8 mouse cellular contexts compared by ENCODE assay signal in the genomic region with DNA sequence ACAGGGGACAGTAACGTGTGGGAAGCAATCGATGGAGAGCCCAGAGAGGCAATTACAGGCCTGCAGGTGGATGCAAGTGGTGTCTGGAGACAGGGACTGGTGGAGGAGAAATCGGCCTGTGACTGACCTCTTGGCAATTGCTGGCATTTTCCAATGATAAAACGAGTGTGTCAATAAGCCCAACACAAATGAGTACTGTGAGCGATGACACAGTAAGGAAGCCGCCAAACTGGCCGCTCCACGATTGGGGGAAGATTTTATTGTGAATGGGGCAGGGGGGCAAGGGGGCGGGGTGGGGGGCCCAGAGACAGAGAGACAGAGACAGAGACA. TPM values are rescaled to one million over a fixed set of nuclear protein-coding genes. Genes with fewer than 3 reads are reported as not detected.
DNase-seq lines count a peak whose midpoint lies in the region; ATAC-seq and TF ChIP-seq lines count a peak whose summit lies in the region.

No protein-coding gene starts in this region.

- DNase-seq in kidney, postnatal 0 days (ENCODE audit: low spot score) = no peak
- DNase-seq in kidney, adult 11 months = no peak
- no peak for DNase-seq in limb, embryonic 11.5 days (ENCODE audit: low spot score)
- DNase-seq in kidney, adult 18-20 months = no peak
- DNase-seq in spleen, adult 12 weeks (ENCODE audit: low spot score) = no peak

- no peak for TF ChIP-seq CTCF in kidney, postnatal 0 days (IDR thresholded peaks at IDR 0.05; ENCODE audit: low read depth)

- 15% methylated on average over 9 of the region's 9 CpGs for WGBS in kidney, postnatal 0 days
- WGBS in embryonic facial prominence, embryonic 13.5 days = 22% methylated on average over 9 of the region's 9 CpGs
- WGBS in limb, embryonic 11.5 days = 26% methylated on average over 9 of the region's 9 CpGs
- WGBS in neural tube, embryonic 14.5 days = 12% methylated on average over 9 of the region's 9 CpGs

- no peaks in the 10 kb centered on the region for H3K36me3 ChIP-seq in kidney, postnatal 0 days (ENCODE audit: insufficient read depth, low read length)
- no peaks in the 10 kb centered on the region for H3K36me3 ChIP-seq in embryonic facial prominence, embryonic 13.5 days
- H3K36me3 ChIP-seq in limb, embryonic 11.5 days (ENCODE audit: control insufficient read depth, insufficient read depth, low read length) = no peaks in the 10 kb centered on the region
- H3K36me3 ChIP-seq in neural tube, embryonic 14.5 days (ENCODE audit: control insufficient read depth, insufficient read depth, low read length) = no peaks in the 10 kb centered on the region

- peak overlapping the region; percentile 41 for H3K4me3 ChIP-seq in kidney, postnatal 0 days (replicated peaks; ENCODE audit: low read depth, low read length)
- H3K4me3 ChIP-seq in embryonic facial prominence, embryonic 13.5 days = peak overlapping the region; percentile 42
- peak overlapping the region; percentile 20; the same call in 1 of the 2 replicates for H3K4me3 ChIP-seq in limb, embryonic 11.5 days (ENCODE audit: low read depth, low read length)
- H3K4me3 ChIP-seq in neural tube, embryonic 14.5 days (ENCODE audit: low read depth, low read length) = peak overlapping the region; percentile 24; the same call in 1 of the 2 replicates

- no peak overlapping the region for H3K27ac ChIP-seq in kidney, postnatal 0 days
- no peak overlapping the region for H3K27ac ChIP-seq in embryonic facial prominence, embryonic 13.5 days
- no peak overlapping the region for H3K27ac ChIP-seq in limb, embryonic 11.5 days (replicated peaks; ENCODE audit: low read depth, low read length)
- no peak overlapping the region for H3K27ac ChIP-seq in neural tube, embryonic 14.5 days (ENCODE audit: low read depth, low read length)

- 0 out of 2 replicates have a peak, but pooled peaks cover 4% of the 10 kb centered on the region for H3K4me1 ChIP-seq in kidney, postnatal 0 days (replicated peaks; ENCODE audit: insufficient read depth, low read length)
- 0 out of 2 replicates have a peak, but pooled peaks cover 3% of the 10 kb centered on the region for H3K4me1 ChIP-seq in embryonic facial prominence, embryonic 13.5 days
- H3K4me1 ChIP-seq in limb, embryonic 11.5 days (ENCODE audit: control insufficient read depth, insufficient read depth, low read length) = no peaks in the 10 kb centered on the region
- H3K4me1 ChIP-seq in neural tube, embryonic 14.5 days (ENCODE audit: control insufficient read depth, insufficient read depth, low read length) = no peaks in the 10 kb centered on the region

- no peaks in the 10 kb centered on the region for H3K9me3 ChIP-seq in kidney, postnatal 0 days (replicated peaks; ENCODE audit: low read length)
- H3K9me3 ChIP-seq in embryonic facial prominence, embryonic 13.5 days = no peaks in the 10 kb centered on the region
- H3K9me3 ChIP-seq in limb, embryonic 11.5 days (ENCODE audit: control insufficient read depth, low read length) = no peaks in the 10 kb centered on the region
- no peaks in the 10 kb centered on the region for H3K9me3 ChIP-seq in neural tube, embryonic 14.5 days (ENCODE audit: control insufficient read depth, low read length)

- ATAC-seq in kidney, postnatal 0 days (replicated peaks; ENCODE audit: low FRiP score, low read depth) = no peak
- no peak for ATAC-seq in embryonic facial prominence, embryonic 13.5 days (ENCODE audit: insufficient number of reproducible peaks, insufficient read depth, low FRiP score, low TSS enrichment, low read depth)
- no peak for ATAC-seq in limb, embryonic 11.5 days (ENCODE audit: insufficient number of reproducible peaks, low FRiP score, low TSS enrichment, low read depth)
- ATAC-seq in neural tube, embryonic 14.5 days (ENCODE audit: low read depth) = peak; percentile 60; the same call in 1 of the 2 replicates
- no peak for ATAC-seq in CD4-positive, CD25-positive, alpha-beta regulatory T cell, adult 4 months

- peak overlapping the region; percentile 42; the same call in 1 of the 2 replicates for H3K9ac ChIP-seq in kidney, postnatal 0 days (ENCODE audit: low read depth, low read length)
- peak overlapping the region; percentile 61; the same call in 1 of the 2 replicates for H3K9ac ChIP-seq in embryonic facial prominence, embryonic 13.5 days
- H3K9ac ChIP-seq in limb, embryonic 11.5 days (ENCODE audit: low read length) = peak overlapping the region; percentile 43; the same call in 1 of the 2 replicates
- no peak overlapping the region for H3K9ac ChIP-seq in neural tube, embryonic 14.5 days (replicated peaks; ENCODE audit: low read depth, low read length)

- H3K4me2 ChIP-seq in kidney, postnatal 0 days (ENCODE audit: low read length) = peak overlapping the region; percentile 73
- H3K4me2 ChIP-seq in embryonic facial prominence, embryonic 13.5 days = peak overlapping the region; percentile 70
- H3K4me2 ChIP-seq in limb, embryonic 11.5 days (ENCODE audit: low read depth, severe bottlenecking) = peak overlapping the region; percentile 60
- H3K4me2 ChIP-seq in neural tube, embryonic 14.5 days (ENCODE audit: low read depth, low read length) = peak overlapping the region; percentile 47

- H3K27me3 ChIP-seq in kidney, postnatal 0 days (ENCODE audit: insufficient read depth, low read length) = no peaks in the 10 kb centered on the region
- no peaks in the 10 kb centered on the region for H3K27me3 ChIP-seq in embryonic facial prominence, embryonic 13.5 days
- H3K27me3 ChIP-seq in limb, embryonic 11.5 days (ENCODE audit: control insufficient read depth, insufficient read depth, low read length) = no peaks in the 10 kb centered on the region
- no peaks in the 10 kb centered on the region for H3K27me3 ChIP-seq in neural tube, embryonic 14.5 days (ENCODE audit: control insufficient read depth, insufficient read depth, low read length)

RNA-seq across cellular contexts. Expression of a gene that starts 32.0 kb away (rescaled TPM):
- polyA plus RNA-seq in kidney, postnatal 0 days (2015; fragmentation: Nextera tagmentation; extraction: Ambion mirVana) = 1.4 and 1.7 TPM in 2 replicates
- polyA plus RNA-seq in embryonic facial prominence, embryonic 13.5 days (2015; fragmentation: Nextera tagmentation; extraction: Ambion mirVana) = 1.3 and 1.4 TPM in 2 replicates
- 0.89 and 1.2 TPM in 2 replicates for polyA plus RNA-seq in limb, embryonic 11.5 days (2014; fragmentation: Nextera tagmentation; extraction: Ambion mirVana)
- polyA plus RNA-seq in neural tube, embryonic 14.5 days (2014; fragmentation: Nextera tagmentation; extraction: Ambion mirVana) = 0.32 and 1.1 TPM in 2 replicates
- polyA plus RNA-seq in CD4-positive, CD25-positive, alpha-beta regulatory T cell, adult 4 months (2017; shearing (Covaris generic)) = 1 to 10 TPM; 1.0 to 2.7 TPM
